Mouse (Mus musculus): Measurements from ENCODE around the gene Eva1c. TPM values are rescaled to one million over a fixed set of nuclear protein-coding genes. Genes with fewer than 3 reads are reported as not detected.

The Eva1c gene
- total RNA-seq, 4 experiments from 2014 or later = 3.3 to 4.4 (median 3.8) TPM

GRCm38 (mm10) chr16:90863468-90864046 is 37.0 kb downstream of the Eva1c start:
- DNase-seq (ENCODE audit: low spot score in 2 of 2) = no peak

- no peak for DNase-seq (ENCODE audit: low spot score in 2 of 2)
Observed at GRCm38 (mm10) chr16:90864693-90865092, 38.2 kb downstream of the Eva1c start.

GRCm38 (mm10) chr16:90865652-90866051 is 39.1 kb downstream of the Eva1c start:
- DNase-seq (ENCODE audit: low spot score in 2 of 2) = no peak

- DNase-seq (ENCODE audit: low spot score in 2 of 2) = no peak
Observed at GRCm38 (mm10) chr16:90868129-90868528, 41.6 kb downstream of the Eva1c start.

GRCm38 (mm10) chr16:90869361-90869760 is 42.8 kb downstream of the Eva1c start:
- no peak for DNase-seq (ENCODE audit: low spot score in 2 of 2)

GRCm38 (mm10) chr16:90872936-90873335 is 46.4 kb downstream of the Eva1c start:
- no peak for DNase-seq (ENCODE audit: low spot score in 2 of 2)

- DNase-seq (ENCODE audit: low spot score in 2 of 2) = no peak
Observed at GRCm38 (mm10) chr16:90874536-90874935, 48.0 kb downstream of the Eva1c start.

- no peak for DNase-seq (ENCODE audit: low spot score in 2 of 2)
Observed at GRCm38 (mm10) chr16:90878135-90878860, 51.8 kb downstream of the Eva1c start.

GRCm38 (mm10) chr16:90882501-90882977 is 56.0 kb downstream of the Eva1c start:
- no peak for DNase-seq (ENCODE audit: low spot score in 2 of 2)

- DNase-seq (ENCODE audit: low spot score in 2 of 2) = no peak
Observed at GRCm38 (mm10) chr16:90885351-90885750, 58.8 kb downstream of the Eva1c start.

GRCm38 (mm10) chr16:90885781-90886565 is 59.5 kb downstream of the Eva1c start:
- no peak for DNase-seq (ENCODE audit: low spot score in 2 of 2)

- DNase-seq (ENCODE audit: low spot score in 2 of 2) = no peak
Observed at GRCm38 (mm10) chr16:90890683-90891082, 64.2 kb downstream of the Eva1c start.

- DNase-seq (ENCODE audit: low spot score in 2 of 2) = no peak
Observed at GRCm38 (mm10) chr16:90891601-90892000, 65.1 kb downstream of the Eva1c start.

GRCm38 (mm10) chr16:90892081-90892480 is 65.6 kb downstream of the Eva1c start:
- no peak for DNase-seq (ENCODE audit: low spot score in 2 of 2)

GRCm38 (mm10) chr16:90893019-90893418 is 66.5 kb downstream of the Eva1c start:
- DNase-seq (ENCODE audit: low spot score in 2 of 2) = no peak

- DNase-seq (ENCODE audit: low spot score in 2 of 2) = no peak
Observed at GRCm38 (mm10) chr16:90893792-90894191, 67.3 kb downstream of the Eva1c start.

GRCm38 (mm10) chr16:90897651-90898050 is 71.1 kb downstream of the Eva1c start:
- no peak for DNase-seq (ENCODE audit: low spot score in 2 of 2)

GRCm38 (mm10) chr16:90899498-90899897 is 73.0 kb downstream of the Eva1c start:
- DNase-seq (ENCODE audit: low spot score in 2 of 2) = no peak

- no peak for DNase-seq (ENCODE audit: low spot score in 2 of 2)
Observed at GRCm38 (mm10) chr16:90901364-90901763, 74.8 kb downstream of the Eva1c start.

- no peak for DNase-seq (ENCODE audit: low spot score in 2 of 2)
Observed at GRCm38 (mm10) chr16:90903300-90903699, 76.8 kb downstream of the Eva1c start.

GRCm38 (mm10) chr16:90907250-90907649 is 80.7 kb downstream of the Eva1c start:
- no peak for DNase-seq (ENCODE audit: low spot score in 2 of 2)

- DNase-seq (ENCODE audit: low spot score in 2 of 2) = no peak
Observed at GRCm38 (mm10) chr16:90910855-90911533, 84.5 kb downstream of the Eva1c start.
